Mouse (Mus musculus) mouse embryonic stem cell (cell line): ENCODE measurements around the gene 1810062G17Rik.

ENCODE experiments used
- in situ Hi-C, 2 experiments: fragments of 300-500 bp; cut with MboI; formaldehyde crosslinking; loops; 1 replicate in 1 of 2; 3 replicates in 1 of 2; pipeline ENCODE4 v1.14.3; 2019 to 2020; ENCODE audit warnings: low sequenced_read_pairs in 2 of 2, low pct_unique_long_range_greater_than_20kb in 1 of 2, mixed read lengths in 1 of 2; ENCODE audit not compliant: unreplicated experiment in 1 of 2

The 1810062G17Rik gene

GRCm38 (mm10) chr3:36475532-36476087, at the start of gene 1810062G17Rik, which contains the start of gene Anxa5:
Gene 1810062G17Rik, plus strand, starts transcription at chr3:36475937.
Gene Anxa5, minus strand, starts transcription at chr3:36475894.
- in situ Hi-C loops: loop anchor here in 1 of 2 experiments (25.0 kb wide), 1 partner anchor 288 kb away; no protein-coding TSS in a partner anchor

GRCm38 (mm10) chr3:36427386-36427785, 48.4 kb upstream of the 1810062G17Rik start:
- in situ Hi-C loops: loop anchor here in 1 of 2 experiments (25.0 kb wide), 1 partner anchor 215 kb away; the partner anchor contains the start of gene Qrfpr

GRCm38 (mm10) chr3:36430360-36430759, 45.4 kb upstream of the 1810062G17Rik start:
- in situ Hi-C loops: loop anchor here in 1 of 2 experiments (25.0 kb wide), 1 partner anchor 218 kb away; the partner anchor contains the start of gene Qrfpr

- in situ Hi-C loops: loop anchor here in 1 of 2 experiments (25.0 kb wide), 1 partner anchor 228 kb away; the partner anchor contains the start of gene Qrfpr
Observed at GRCm38 (mm10) chr3:36440280-36440679, 35.5 kb upstream of the 1810062G17Rik start.

- in situ Hi-C loops: loop anchor here in 1 of 2 experiments (25.0 kb wide), 1 partner anchor 230 kb away; the partner anchor contains the start of gene Qrfpr
Observed at GRCm38 (mm10) chr3:36442426-36442825, 33.3 kb upstream of the 1810062G17Rik start.

GRCm38 (mm10) chr3:36446041-36446440, 29.7 kb upstream of the 1810062G17Rik start:
- in situ Hi-C loops: loop anchor here in 1 of 2 experiments (25.0 kb wide), 1 partner anchor 234 kb away; the partner anchor contains the start of gene Qrfpr

GRCm38 (mm10) chr3:36446506-36446905, 29.2 kb upstream of the 1810062G17Rik start:
- in situ Hi-C loops: loop anchor here in 1 of 2 experiments (25.0 kb wide), 1 partner anchor 234 kb away; the partner anchor contains the start of gene Qrfpr

GRCm38 (mm10) chr3:36446918-36447317, 28.8 kb upstream of the 1810062G17Rik start:
- in situ Hi-C loops: loop anchor here in 1 of 2 experiments (25.0 kb wide), 1 partner anchor 235 kb away; the partner anchor contains the start of gene Qrfpr

GRCm38 (mm10) chr3:36449292-36450165, 26.2 kb upstream of the 1810062G17Rik start:
- in situ Hi-C loops: loop anchor here in 1 of 2 experiments (25.0 kb wide), 1 partner anchor 237 kb away; the partner anchor contains the start of gene Qrfpr

- in situ Hi-C loops: no loop called here
Observed at GRCm38 (mm10) chr3:36452502-36452901, 23.2 kb upstream of the 1810062G17Rik start.

- in situ Hi-C loops: no loop called here
Observed at GRCm38 (mm10) chr3:36455124-36455523, 20.6 kb upstream of the 1810062G17Rik start.

GRCm38 (mm10) chr3:36455566-36455965, 20.2 kb upstream of the 1810062G17Rik start:
- in situ Hi-C loops: no loop called here

GRCm38 (mm10) chr3:36460717-36461116, 15.0 kb upstream of the 1810062G17Rik start:
- in situ Hi-C loops: no loop called here

- in situ Hi-C loops: no loop called here
Observed at GRCm38 (mm10) chr3:36461819-36462218, 13.9 kb upstream of the 1810062G17Rik start.

- in situ Hi-C loops: no loop called here
Observed at GRCm38 (mm10) chr3:36462348-36462747, 13.4 kb upstream of the 1810062G17Rik start.

- in situ Hi-C loops: no loop called here
Observed at GRCm38 (mm10) chr3:36465538-36465937, 10.2 kb upstream of the 1810062G17Rik start.

GRCm38 (mm10) chr3:36467632-36468031, 8.1 kb upstream of the 1810062G17Rik start:
- in situ Hi-C loops: no loop called here

- in situ Hi-C loops: no loop called here
Observed at GRCm38 (mm10) chr3:36468871-36469270, 6.9 kb upstream of the 1810062G17Rik start.

GRCm38 (mm10) chr3:36471856-36472255, 3.9 kb upstream of the 1810062G17Rik start:
- in situ Hi-C loops: no loop called here
